Mouse (Mus musculus): ENCODE data around the gene Frmd8.

DNA sequence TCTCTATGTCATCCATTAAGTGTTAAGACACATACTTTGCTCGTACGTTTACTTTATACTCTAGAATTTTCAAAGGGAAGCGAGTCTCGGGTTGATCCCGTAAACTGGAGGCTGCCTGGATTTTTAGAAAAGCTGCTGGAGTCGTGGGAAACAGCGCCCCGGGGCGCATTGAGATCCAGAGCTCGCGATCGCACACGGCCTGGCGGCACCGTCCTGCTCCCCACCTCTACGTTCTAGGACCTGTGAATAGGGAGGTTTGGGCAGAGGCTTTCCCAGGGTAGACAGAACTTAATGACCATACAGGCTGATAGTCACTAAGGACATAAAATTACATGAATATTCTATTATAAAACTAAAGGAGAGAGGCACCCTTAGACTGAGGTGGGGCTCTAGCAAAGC is 71.2 kb downstream of the Frmd8 start:
- no peak for TF ChIP-seq NRF1 (IDR thresholded peaks at IDR 0.05; ENCODE audit: insufficient read depth, low read depth, low read length, poor library complexity, severe bottlenecking)
- TF ChIP-seq POLR2A (IDR thresholded peaks at IDR 0.05; ENCODE audit: control insufficient read depth in 1 of 2, insufficient read depth in 1 of 2, low read depth in 1 of 2, low read length in 2 of 2, poor library complexity in 1 of 2) = no peak
- TF ChIP-seq MEF2A (IDR thresholded peaks at IDR 0.05; ENCODE audit: extremely low read depth, insufficient replicate concordance, low read depth, low read length, poor library complexity, severe bottlenecking) = no peak
- no peak for TF ChIP-seq GABPA (IDR thresholded peaks at IDR 0.05; ENCODE audit: low read depth, low read length)
- TF ChIP-seq EP300 (IDR thresholded peaks at IDR 0.05; ENCODE audit: low read depth in 1 of 2, low read length in 2 of 2) = no peak; a peak in 1 of 4 replicates
- no peak for TF ChIP-seq RCOR1 (IDR thresholded peaks at IDR 0.05; ENCODE audit: low read depth, low read length)
